Mouse (Mus musculus): ENCODE results near the gene Spint5. TPM values are rescaled to one million over a fixed set of nuclear protein-coding genes. Genes with fewer than 3 reads are reported as not detected.

Spint5 gene
- total RNA-seq (2014; rRNA removed; ENCODE audit: low replicate concordance) (not detected in 2 replicates), polyA plus RNA-seq (2015; fragmentation: Nextera tagmentation; extraction: Ambion mirVana) (not detected in 2 replicates)

DNA sequence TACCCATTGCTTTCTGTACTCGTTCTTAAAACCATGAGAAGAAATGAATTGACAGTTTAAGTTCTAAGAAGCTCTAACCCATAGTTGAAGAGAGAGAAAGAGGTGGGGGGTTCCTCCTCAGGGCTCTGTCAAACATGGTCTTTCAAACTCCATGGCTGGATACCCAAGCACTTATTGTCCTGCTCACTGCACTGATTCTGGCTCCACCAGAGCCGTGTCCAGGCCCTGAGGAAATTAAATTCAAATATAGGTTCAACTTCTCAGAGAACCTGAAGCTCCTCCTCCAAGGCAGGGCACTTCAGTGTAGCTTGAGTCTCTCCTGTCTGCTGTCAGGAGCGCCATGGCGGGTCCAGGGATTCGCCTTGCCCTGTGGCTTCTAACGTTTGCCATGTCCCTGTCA lies at the start of gene Spint5:
Gene Spint5 (plus strand): TSS at position 301 of the 400 bp plus-strand sequence.
- ATAC-seq (ENCODE audit: insufficient read depth, low read depth) (no peak), DNase-seq (ENCODE audit: low spot score) (no peak)
- H3K4me3 ChIP-seq (ENCODE audit: low read depth, low read length) = no peak within 1 kb of the TSS
- TF ChIP-seq EP300 (IDR thresholded peaks at IDR 0.05; ENCODE audit: low read depth) (no peak), CTCF (IDR thresholded peaks at IDR 0.05; ENCODE audit: low read depth) (no peak)
- H3K27ac ChIP-seq (ENCODE audit: low read depth) = no peak within 1 kb of the TSS
- no peaks in the 10 kb centered on the region for H3K36me3 ChIP-seq (replicated peaks; ENCODE audit: control insufficient read depth, insufficient read depth, low read length)
- 64% methylated on average over 6 of the region's 6 CpGs for WGBS
- H3K4me1 ChIP-seq (ENCODE audit: control insufficient read depth, insufficient read depth) = no peaks in the 10 kb centered on the region
- no peaks in the 10 kb centered on the region for H3K9me3 ChIP-seq (replicated peaks; ENCODE audit: control insufficient read depth, low read length)
- no peak within 1 kb of the TSS for H3K4me2 ChIP-seq (ENCODE audit: low read depth, low read length)
- H3K9ac ChIP-seq (replicated peaks; ENCODE audit: low read depth, low read length) = no peak within 1 kb of the TSS
- no peaks in the 10 kb centered on the region for H3K27me3 ChIP-seq (ENCODE audit: control insufficient read depth, insufficient read depth, low read length)

DNA sequence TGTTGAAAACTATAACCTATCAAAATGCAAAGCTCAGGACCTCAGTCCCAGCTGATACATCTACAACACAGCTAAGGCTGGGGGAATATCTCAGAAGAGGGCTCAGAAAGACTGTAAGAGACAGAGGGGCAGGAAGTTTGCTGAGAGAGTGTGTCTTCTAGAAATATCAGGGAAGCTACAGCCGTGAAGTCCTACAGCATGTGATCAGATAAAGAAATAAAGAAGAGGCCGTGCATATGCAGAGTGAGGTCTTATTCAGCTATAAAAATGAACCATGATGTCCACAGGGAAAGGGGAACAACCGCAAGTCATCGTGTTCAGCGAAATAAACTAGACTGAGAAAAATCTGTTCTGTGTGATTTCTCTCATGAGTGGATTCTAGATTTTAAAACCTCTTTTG lies 44.8 kb upstream of the Spint5 start:
- no peaks in the 10 kb centered on the region for H3K9me3 ChIP-seq (replicated peaks; ENCODE audit: control insufficient read depth, low read length)
- H3K4me2 ChIP-seq (ENCODE audit: low read depth, low read length) = no peak overlapping the region
- no peak overlapping the region for H3K4me3 ChIP-seq (ENCODE audit: low read depth, low read length)
- no peaks in the 10 kb centered on the region for H3K36me3 ChIP-seq (replicated peaks; ENCODE audit: control insufficient read depth, insufficient read depth, low read length)
- ATAC-seq (ENCODE audit: insufficient read depth, low read depth) (no peak), DNase-seq (ENCODE audit: low spot score) (no peak)
- H3K4me1 ChIP-seq (ENCODE audit: control insufficient read depth, insufficient read depth) = no peaks in the 10 kb centered on the region
- H3K27ac ChIP-seq (ENCODE audit: low read depth) = no peak overlapping the region
- TF ChIP-seq EP300 (IDR thresholded peaks at IDR 0.05; ENCODE audit: low read depth) (no peak), CTCF (IDR thresholded peaks at IDR 0.05; ENCODE audit: low read depth) (no peak)
- no peaks in the 10 kb centered on the region for H3K27me3 ChIP-seq (ENCODE audit: control insufficient read depth, insufficient read depth, low read length)
- H3K9ac ChIP-seq (replicated peaks; ENCODE audit: low read depth, low read length) = no peak overlapping the region
- WGBS = 66% methylated on average over 5 of the region's 5 CpGs

DNA sequence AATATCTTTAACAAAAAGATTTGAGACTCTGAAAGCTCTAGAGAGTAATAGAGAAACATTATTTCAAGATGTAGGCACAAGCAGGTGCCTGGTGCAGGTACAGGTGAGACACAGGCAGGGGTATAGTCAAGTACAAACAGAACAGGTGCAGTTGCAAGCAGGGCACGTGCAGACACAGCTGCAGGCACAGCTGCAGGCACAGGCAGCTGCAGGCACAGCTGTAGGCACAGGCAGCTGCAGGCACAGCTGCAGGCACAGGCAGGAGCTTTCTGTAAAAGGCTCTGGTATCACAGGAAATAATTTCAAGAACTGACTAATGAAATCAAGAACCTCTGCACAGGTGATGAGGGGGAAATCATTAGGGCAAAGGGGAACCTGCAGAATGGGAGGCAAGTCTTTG lies 44.2 kb upstream of the Spint5 start:
- H3K36me3 ChIP-seq (replicated peaks; ENCODE audit: control insufficient read depth, insufficient read depth, low read length) = no peaks in the 10 kb centered on the region
- TF ChIP-seq EP300 (IDR thresholded peaks at IDR 0.05; ENCODE audit: low read depth) = no peak
- TF ChIP-seq CTCF (IDR thresholded peaks at IDR 0.05; ENCODE audit: low read depth) = no peak
- no peaks in the 10 kb centered on the region for H3K27me3 ChIP-seq (ENCODE audit: control insufficient read depth, insufficient read depth, low read length)
- DNase-seq (ENCODE audit: low spot score) (no peak), ATAC-seq (ENCODE audit: insufficient read depth, low read depth) (no peak)
- no peak overlapping the region for H3K4me2 ChIP-seq (ENCODE audit: low read depth, low read length)
- no peaks in the 10 kb centered on the region for H3K4me1 ChIP-seq (ENCODE audit: control insufficient read depth, insufficient read depth)
- H3K9ac ChIP-seq (replicated peaks; ENCODE audit: low read depth, low read length) = no peak overlapping the region
- H3K9me3 ChIP-seq (replicated peaks; ENCODE audit: control insufficient read depth, low read length) = peaks cover under 1% of the 10 kb centered on the region; the same call in 1 of the 2 replicates
- no peak overlapping the region for H3K4me3 ChIP-seq (ENCODE audit: low read depth, low read length)
- 14% methylated on average over 1 of the region's 1 CpGs for WGBS
- H3K27ac ChIP-seq (ENCODE audit: low read depth) = no peak overlapping the region

DNA sequence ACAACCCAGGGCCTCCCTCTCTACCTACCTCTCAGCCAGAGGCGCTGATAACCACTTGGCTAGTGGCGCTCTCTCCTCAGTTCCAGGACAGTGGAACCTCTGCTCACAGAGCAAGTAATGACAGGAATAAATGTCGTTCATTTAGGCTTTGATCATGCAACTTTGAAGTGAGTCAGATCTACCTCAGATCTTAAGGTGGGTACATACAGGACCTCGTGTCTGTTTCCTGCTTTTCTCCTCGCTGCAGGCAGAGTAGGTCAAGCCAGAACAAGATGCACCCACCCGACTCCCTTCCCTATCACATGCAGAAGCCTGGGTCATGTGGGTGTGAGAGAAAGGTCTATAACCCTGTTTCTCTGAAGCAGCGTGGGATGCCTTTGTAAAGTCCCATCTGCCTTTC lies 41.1 kb upstream of the Spint5 start, which contains the start of gene Wfdc11:
Gene Wfdc11 (minus strand): TSS at position 101 of the 400 bp plus-strand sequence.
- 52% methylated on average over 7 of the region's 7 CpGs for WGBS
- no peak for DNase-seq (ENCODE audit: low spot score)
- no peaks in the 10 kb centered on the region for H3K36me3 ChIP-seq (replicated peaks; ENCODE audit: control insufficient read depth, insufficient read depth, low read length)
- H3K9me3 ChIP-seq (replicated peaks; ENCODE audit: control insufficient read depth, low read length) = peaks cover 4% of the 10 kb centered on the region; the same call in 1 of the 2 replicates
- H3K4me2 ChIP-seq (ENCODE audit: low read depth, low read length) = no peak within 1 kb of the TSS
- no peak for ATAC-seq (ENCODE audit: insufficient read depth, low read depth)
- TF ChIP-seq EP300 (IDR thresholded peaks at IDR 0.05; ENCODE audit: low read depth) (no peak), CTCF (IDR thresholded peaks at IDR 0.05; ENCODE audit: low read depth) (no peak)
- no peak within 1 kb of the TSS for H3K9ac ChIP-seq (replicated peaks; ENCODE audit: low read depth, low read length)
- H3K27ac ChIP-seq (ENCODE audit: low read depth) = no peak within 1 kb of the TSS
- no peaks in the 10 kb centered on the region for H3K27me3 ChIP-seq (ENCODE audit: control insufficient read depth, insufficient read depth, low read length)
- H3K4me1 ChIP-seq (ENCODE audit: control insufficient read depth, insufficient read depth) = no peaks in the 10 kb centered on the region
- H3K4me3 ChIP-seq (ENCODE audit: low read depth, low read length) = no peak within 1 kb of the TSS

DNA sequence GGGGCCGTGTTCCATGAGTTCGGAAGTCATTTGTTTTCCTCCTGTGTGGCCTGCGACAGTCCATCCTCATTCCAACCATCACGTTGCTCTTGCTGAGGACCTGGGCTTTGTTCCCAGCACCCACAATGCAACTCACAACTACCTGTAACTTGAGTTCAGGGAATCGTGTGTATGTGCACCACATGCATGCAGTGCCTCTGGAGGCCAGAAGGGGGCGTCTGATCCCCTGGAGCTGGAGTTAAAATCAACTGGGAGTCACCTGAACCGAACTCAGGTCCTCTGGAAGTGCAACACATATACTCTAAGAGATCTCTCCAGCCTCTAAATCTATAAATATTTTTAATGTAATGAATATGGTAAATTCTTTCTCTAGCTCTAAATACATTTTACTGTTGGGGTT lies 39.0 kb upstream of the Spint5 start:
- Histone ChIP-seq H3K9ac (replicated peaks; ENCODE audit: low read depth, low read length) (no peak overlapping the region), H3K27me3 (ENCODE audit: control insufficient read depth, insufficient read depth, low read length) (no peaks in the 10 kb centered on the region), H3K9me3 (replicated peaks; ENCODE audit: control insufficient read depth, low read length) (peaks cover 4% of the 10 kb centered on the region; the same call in 1 of the 2 replicates), H3K4me1 (ENCODE audit: control insufficient read depth, insufficient read depth) (no peaks in the 10 kb centered on the region), H3K4me2 (ENCODE audit: low read depth, low read length) (no peak overlapping the region), H3K36me3 (replicated peaks; ENCODE audit: control insufficient read depth, insufficient read depth, low read length) (no peaks in the 10 kb centered on the region), H3K27ac (ENCODE audit: low read depth) (no peak overlapping the region), H3K4me3 (ENCODE audit: low read depth, low read length) (no peak overlapping the region)
- WGBS = 78% methylated on average over 7 of the region's 7 CpGs
- DNase-seq (ENCODE audit: low spot score) (no peak), ATAC-seq (ENCODE audit: insufficient read depth, low read depth) (no peak)
- no peak for TF ChIP-seq EP300 (IDR thresholded peaks at IDR 0.05; ENCODE audit: low read depth)

All from heart, postnatal 0 days (tissue).